Mouse (Mus musculus): ENCODE measurements around the gene Gm11077.

DNA sequence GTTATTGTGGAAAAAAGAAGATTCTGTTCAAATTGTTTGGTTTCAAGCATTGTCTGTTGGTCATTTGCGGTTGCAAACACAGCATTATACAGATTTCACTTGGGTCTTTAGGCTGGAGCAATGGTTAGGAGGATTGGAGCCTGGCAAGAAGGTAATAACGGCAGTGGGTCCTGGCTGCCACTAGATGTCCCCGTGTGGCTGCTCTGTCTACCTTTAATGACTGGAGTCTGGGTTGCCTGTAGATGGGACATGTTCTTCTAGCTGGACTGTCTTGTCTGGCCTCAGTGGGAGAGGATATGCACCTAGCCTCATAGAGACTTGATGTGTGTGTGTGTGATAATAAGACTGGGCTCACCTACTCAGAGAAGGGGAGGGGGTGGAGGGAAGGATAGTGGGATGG, 60.8 kb downstream of the Gm11077 start:
- TF ChIP-seq CTCF (IDR thresholded peaks at IDR 0.05; ENCODE audit: extremely low read depth, insufficient read depth, low read length) = peak; percentile 47; the same call in 1 of the 2 replicates
- no peak for TF ChIP-seq POLR2A (IDR thresholded peaks at IDR 0.05; ENCODE audit: extremely low read depth, insufficient read depth, low read length)
